Mouse (Mus musculus): Measurements from ENCODE around the gene H2afy. TPM values are rescaled to one million over a fixed set of nuclear protein-coding genes. Genes with fewer than 3 reads are reported as not detected.
A peak's percentile ranks its signal among the peaks of the same experiment; 100 is the strongest.

Gene H2afy
- 219 and 235 TPM in 2 replicates for total RNA-seq (2017)

DNA sequence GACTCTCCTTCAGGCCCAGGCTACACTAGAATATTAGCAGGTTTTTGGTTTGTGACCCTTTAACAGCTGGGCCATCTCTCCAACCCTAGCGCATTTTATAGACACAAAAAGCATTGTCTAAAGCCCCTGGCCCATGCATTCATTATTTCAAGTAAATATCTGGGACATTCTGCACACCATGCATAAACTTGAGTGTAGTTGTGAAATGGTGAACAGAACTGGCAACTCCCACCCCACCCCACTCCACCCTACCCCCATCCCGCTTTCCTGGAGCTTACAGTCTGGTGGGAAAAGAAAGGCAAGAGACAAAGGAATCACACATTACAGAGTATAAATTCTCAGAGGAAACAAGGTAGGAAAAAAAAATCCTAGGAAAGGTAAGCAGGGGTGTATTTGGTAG is at the start of gene H2afy:
H2afy (minus strand) TSS at position 162 of the 400 bp plus-strand sequence.
- no peak for ATAC-seq (ENCODE audit: extremely low read depth, insufficient number of reproducible peaks, low FRiP score, poor library complexity, severe bottlenecking)

DNA sequence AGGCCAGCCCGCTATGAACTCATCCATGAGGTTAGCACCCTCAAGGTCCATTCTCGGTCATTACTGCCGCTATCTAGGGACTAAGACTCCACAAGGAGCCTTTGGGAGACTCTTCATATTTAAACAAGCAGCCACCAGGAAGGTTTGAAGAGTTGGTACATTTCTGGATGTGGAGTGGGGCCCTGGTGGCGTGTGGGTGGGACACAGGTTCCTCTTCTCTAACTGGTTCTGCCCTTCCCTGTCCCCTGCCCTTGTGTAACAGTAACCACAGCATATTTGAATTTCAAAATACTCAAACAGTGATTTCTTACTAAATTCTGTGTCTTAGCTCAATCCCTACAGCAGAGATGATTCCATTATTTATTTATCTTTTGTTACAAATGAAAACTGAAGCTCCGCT is 47.5 kb upstream of the H2afy start:
- no peak for ATAC-seq (ENCODE audit: extremely low read depth, insufficient number of reproducible peaks, low FRiP score, poor library complexity, severe bottlenecking)

DNA sequence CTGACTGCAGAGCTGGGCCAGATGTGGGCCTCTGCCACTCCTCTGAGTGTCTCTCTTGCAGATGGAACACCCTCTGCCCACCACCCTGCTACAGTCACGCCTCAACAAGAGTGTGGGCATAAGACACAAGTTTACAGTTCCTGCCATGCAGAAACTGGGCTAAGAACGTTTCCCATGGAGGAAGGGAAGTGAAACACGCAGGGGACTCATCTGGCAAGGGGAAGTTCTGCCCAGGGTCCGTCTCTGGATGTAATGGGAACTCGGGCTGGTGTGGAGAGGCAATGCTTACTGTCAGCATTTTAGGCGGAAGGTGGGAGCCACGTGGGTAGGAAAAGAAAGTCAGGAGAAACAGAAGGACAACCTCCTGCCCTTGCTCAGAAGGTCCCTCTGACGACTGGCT is 45.3 kb upstream of the H2afy start:
- no peak for ATAC-seq (ENCODE audit: extremely low read depth, insufficient number of reproducible peaks, low FRiP score, poor library complexity, severe bottlenecking)

DNA sequence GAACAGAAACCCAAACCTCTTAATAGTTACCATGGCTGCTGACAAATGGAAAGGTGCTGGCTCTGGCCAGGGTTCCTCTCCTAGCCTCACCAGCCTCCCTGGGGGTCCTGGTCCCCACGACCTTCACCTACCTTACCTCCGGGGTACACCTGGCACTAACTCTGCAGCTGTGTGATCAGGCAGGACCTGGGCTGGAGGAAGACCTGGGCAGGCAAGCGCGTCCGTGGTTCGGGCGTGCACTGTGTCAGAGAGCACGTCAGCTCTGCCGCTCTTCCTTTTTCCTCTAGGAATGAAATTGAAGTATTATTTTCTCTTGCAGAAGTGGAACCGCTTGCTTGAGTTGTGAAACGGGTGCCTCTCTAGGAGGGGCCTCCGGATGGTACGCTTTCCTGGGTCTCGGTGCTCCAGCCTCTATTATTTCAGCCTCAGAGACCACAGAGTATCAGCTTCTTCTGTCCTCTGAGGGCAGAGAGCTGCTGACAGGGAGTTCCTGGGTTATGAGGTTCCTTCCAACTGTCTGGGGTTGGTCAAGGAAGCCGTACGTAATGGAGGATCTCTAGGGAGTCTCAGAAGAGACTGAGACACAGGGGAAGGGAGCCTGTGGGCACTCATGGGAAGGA is 42.4 kb upstream of the H2afy start, which contains the start of gene Tifab:
Tifab (minus strand) TSS at position 470 of the 620 bp plus-strand sequence.
- no peak for ATAC-seq (ENCODE audit: extremely low read depth, insufficient number of reproducible peaks, low FRiP score, poor library complexity, severe bottlenecking)

DNA sequence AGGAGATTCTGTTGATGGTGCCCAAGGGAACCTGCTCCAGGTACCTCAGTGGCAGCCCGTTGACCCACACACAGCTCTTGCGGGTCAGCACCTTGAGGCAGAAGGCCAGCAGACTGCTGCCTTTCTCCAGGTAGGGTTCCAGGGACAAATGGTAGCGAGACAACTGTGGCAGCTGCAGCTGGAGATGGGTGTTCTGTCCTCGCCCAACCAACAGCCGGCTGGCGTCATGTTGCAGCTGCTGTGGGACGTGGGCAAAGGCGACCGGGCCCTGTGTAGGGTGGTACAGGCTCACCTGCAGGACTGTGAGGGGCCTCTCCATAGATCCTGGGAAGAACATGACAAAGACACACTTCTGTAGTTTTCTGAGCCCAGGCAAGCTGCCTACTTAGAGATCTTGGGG is 40.1 kb upstream of the H2afy start:
- no peak for ATAC-seq (ENCODE audit: extremely low read depth, insufficient number of reproducible peaks, low FRiP score, poor library complexity, severe bottlenecking)

DNA sequence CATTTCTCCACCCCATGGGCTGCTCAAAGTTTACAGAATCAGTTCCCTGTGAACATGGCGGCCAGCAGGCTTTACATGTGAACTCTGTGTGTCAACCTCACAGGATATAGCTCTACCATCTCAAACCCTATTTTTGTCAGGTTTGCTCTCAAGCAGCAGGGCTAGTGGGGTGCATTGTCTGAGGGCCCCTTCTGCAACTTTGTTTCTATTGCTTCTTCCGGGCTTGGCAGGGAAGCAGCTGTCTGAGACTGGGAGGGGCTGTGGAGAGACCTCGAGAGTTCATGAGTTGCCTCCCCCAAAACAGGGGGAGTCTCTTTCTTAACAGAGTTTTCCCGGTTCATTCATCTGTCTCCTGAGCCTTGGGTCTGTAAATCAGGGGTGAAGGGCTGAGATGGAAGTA is 39.7 kb upstream of the H2afy start:
- no peak for ATAC-seq (ENCODE audit: extremely low read depth, insufficient number of reproducible peaks, low FRiP score, poor library complexity, severe bottlenecking)

DNA sequence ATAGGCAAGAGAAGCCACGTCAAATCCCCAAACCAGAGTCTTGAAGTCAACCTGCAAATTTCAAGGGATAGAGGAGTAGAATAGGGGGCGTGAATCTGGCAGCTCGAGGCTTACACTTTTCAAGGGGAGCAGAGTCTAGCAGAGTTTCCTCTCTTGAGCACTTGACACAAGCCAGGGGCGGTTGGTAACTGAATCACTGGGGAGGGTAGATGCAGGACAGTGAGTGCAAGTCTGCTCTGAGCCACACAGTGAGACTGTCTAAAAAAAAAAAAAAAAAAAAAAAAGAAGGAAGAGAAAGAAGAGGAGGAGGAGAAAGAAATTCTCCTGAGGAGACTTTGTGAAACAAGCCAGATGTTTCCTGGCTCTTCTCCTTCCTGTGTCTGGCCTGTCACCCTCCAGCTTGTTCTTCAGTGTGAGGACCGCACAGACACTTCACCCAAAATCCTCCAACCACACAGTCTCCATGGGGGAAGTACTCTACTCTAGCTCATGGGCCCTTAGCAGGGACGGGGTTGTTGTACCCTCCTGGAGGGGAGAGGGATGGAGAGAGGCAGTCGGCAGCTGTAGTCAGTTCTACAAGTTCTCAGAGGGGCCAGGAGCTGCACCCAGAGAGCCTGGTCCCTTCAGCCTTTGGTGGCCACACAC is 36.9 kb upstream of the H2afy start:
- no peak for ATAC-seq (ENCODE audit: extremely low read depth, insufficient number of reproducible peaks, low FRiP score, poor library complexity, severe bottlenecking)

DNA sequence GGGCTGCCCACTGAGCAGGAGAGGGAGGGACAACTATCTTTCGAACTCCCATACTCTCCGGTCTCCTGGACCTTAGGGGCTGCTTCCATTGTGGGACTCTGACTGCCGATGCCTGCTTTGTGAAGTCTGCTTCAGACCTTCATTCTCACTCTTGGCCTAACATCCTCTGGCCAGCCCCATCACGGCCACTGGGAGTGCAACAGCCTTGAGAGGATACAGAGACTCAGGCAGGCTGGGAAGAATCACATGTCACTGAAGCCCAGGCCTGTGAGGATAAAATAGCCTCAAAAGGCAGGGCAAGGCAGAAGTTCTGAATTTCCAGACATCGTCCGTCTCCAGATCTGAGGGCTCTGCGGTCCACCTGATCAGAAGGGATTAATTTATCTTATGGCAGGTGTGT is 35.9 kb upstream of the H2afy start:
- no peak for ATAC-seq (ENCODE audit: extremely low read depth, insufficient number of reproducible peaks, low FRiP score, poor library complexity, severe bottlenecking)

DNA sequence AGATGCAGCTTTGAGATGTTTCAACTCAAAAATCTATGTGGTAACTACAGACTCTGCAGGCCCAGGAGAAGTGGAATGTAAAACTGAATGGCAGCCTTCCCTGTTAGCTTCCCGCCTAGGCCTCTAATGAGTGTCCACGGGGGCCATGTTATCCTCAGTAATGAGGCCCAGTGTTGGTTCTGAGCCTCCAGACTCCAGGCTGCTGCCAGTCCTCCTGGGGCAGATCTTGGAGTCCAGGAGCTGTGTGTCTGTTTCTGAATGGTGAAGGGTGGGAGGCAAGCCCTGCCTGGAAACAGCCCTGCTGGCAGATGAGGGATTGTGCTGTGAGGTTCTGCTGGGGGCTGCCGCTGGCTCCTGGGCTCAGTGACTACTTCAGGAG is 32.2 kb upstream of the H2afy start:
- no peak for ATAC-seq (ENCODE audit: extremely low read depth, insufficient number of reproducible peaks, low FRiP score, poor library complexity, severe bottlenecking)

DNA sequence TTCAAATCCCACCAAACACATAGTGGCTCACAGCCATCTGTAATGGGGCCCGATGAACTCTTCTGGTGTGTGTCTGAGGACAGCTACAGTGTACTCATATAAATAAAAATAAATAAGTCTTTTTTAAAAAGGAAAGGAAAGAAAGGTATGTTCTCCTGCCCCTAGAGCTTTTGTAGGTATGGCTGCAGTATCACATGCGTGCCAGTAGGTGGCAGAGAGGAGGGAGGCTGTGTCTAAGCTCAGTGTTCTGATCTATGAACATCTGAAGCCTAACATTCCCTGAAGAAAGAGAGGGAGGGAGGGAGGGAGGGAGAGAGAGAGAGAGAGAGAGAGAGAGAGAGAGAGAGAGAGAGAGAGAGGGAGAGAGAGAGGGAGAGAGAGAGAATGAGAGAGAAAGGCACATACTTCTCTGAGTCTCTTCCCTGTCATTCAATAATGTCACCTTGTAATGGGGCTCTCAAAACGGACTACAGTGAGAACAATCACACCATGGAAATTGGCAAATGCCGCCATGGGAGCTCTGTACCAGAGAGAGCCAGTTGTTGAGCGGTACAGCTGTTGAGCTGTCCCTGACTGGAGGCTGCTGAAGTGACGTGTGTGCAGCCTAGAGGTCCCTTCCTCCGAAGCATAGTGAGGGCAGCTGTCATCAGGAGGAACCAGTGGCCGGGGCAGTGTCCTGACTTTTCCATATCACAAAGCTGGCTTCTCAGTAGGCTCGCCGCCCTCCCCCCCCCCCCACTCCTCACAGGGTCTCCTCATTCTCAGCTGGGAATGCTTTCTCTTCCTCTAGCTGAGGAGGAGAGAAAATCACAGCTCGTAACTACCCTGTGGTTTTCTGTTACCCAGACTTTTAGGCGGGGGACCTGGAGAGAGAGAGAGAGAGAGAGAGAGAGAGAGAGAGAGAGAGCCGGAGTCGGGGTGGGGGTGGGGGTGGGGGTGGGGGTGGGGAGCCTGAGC is 31.6 kb upstream of the H2afy start:
- peak; percentile 55; the same call in 1 of the 2 replicates for ATAC-seq (ENCODE audit: extremely low read depth, insufficient number of reproducible peaks, low FRiP score, poor library complexity, severe bottlenecking)

DNA sequence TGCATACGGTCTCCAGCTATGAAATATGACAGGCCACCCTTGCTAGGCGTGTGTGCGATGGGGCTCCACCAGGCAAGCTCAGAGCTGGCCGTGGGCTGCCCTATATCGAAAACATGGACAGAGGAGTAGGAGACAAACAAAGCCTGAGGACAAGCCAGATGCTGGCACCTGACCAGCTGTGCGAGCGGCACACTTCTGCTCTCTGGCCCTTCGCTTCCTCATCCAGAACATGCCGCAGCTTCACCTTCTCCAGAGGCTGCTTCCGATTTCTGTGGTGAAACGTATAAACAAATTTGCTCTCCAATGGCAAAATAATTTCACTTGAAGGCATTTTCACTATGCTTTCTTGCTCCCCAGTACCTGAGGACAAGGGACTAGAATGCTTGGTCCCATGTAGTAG is 29.4 kb upstream of the H2afy start:
- ATAC-seq (ENCODE audit: extremely low read depth, insufficient number of reproducible peaks, low FRiP score, poor library complexity, severe bottlenecking): no peak

DNA sequence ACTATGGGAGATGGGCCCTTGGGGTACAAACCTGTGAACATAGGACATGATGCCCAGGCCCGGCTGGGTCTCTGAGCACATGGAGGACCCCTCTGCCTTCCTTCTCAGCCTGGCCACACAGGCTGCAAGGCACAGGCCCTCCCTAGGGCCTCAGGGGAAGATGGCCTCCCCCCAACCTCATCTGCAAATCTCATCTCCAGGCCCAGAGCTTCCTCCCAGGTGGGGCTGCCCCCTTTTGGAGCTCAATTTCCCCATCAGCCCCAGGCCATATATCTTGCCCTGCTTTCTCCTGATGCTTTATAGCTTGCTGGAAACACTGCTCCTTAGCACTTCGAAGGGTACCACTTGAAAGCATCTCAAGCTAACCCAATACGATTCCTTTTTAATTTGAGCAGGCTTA is 28.2 kb upstream of the H2afy start:
- ATAC-seq (ENCODE audit: extremely low read depth, insufficient number of reproducible peaks, low FRiP score, poor library complexity, severe bottlenecking): no peak

DNA sequence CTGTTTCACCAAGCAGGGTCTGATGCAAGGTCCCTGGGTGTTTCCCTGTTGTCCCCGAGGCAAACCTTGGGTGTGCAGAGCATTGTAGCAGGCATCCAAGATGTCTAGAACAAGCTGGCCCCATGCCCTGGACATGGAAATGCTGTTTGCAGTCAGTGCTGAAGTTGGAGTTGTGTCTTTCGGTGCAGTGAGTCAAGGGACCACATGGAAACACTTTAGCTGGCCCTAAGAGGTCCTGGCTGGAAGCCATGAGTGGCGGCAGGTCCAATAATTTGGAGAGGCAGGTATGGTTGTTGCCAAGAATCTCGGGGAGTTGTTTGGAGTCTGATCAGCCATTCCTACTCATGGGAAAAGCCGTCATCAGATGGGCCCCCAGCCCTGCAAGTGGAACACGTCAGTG is 27.6 kb upstream of the H2afy start:
- no peak for ATAC-seq (ENCODE audit: extremely low read depth, insufficient number of reproducible peaks, low FRiP score, poor library complexity, severe bottlenecking)

DNA sequence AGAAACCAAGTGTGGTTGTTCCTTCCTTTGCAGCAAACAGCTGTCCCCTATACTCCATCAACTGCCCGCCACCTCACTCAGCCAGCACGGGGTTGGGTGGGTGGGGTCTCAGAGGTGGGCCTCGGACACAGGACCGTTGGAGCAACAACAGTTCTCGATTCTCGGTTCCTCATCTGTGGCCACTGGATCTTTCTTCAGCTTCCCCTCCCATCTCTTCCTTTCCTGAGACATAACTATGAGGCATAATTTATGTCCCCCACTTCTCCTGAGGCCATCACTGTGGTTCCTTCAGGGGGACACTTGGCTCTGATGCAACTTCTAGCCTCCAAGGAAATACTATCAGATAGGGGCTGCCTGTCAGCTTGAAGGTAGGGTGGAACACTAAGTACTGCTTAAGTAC is 26.7 kb upstream of the H2afy start:
- ATAC-seq (ENCODE audit: extremely low read depth, insufficient number of reproducible peaks, low FRiP score, poor library complexity, severe bottlenecking): no peak

DNA sequence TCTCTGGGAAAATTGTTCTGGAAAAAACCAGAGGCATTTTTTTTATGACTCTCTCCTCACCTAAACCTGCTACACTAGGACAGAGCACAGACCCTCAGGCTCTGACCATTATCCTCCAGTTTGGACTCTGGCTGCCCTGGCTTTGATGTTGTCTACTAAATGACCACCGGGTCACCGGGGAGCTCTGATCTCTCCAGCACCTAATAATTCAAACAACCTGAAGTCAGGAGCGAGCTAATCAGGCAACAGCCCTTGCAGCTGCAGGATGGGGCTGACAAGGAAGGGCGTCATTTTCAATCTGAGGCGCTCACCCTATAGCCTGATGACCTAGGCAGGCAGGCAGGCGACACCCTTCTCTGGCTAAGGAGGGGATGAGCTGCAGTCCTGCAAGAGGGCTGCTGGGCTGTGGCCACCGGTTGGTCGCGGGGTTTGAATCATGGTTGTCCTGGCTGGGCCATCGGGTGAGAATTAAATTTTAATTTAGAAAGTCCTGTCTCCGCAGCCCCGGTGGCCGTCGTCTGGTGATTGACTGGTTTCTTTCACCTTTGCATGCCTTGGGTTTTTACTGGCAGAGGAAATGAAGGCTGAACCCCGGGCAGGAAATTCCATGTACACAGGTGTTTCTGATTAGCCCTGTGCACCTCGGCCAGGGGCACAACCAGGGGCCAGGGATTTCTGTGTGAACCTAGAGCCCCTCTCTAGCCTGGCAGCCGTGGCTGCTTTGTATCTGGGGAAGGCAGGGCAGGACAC is 23.6 kb upstream of the H2afy start:
- no peak for ATAC-seq (ENCODE audit: extremely low read depth, insufficient number of reproducible peaks, low FRiP score, poor library complexity, severe bottlenecking)

DNA sequence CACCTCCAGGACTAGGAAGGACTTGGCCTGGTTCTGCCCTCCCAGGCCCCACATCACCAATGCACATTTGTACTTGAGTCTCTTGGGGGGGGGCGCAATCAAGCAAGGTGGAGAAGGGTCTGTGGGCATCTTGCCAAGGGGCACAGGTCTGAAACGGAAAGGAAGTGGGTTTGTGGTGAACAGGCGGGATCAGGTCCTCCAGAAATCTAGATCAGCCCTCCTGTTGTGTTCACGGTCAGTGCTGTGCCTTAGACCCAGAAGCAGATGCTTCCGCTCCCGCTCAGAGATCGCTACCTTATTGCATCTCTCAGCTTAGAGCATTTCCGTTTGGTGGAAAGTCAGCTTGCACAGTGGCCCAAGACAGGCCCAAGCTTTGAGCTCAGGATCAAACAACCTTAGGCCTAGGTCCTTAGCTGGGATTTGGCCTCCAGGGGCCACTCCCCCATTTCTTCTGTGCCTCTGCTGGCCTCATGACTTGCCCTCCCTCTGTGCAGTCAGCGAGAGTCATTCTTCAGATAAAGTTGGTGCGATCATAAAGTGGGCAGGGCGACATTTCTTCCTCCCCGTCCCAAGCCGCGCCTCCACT is 22.9 kb upstream of the H2afy start:
- ATAC-seq (ENCODE audit: extremely low read depth, insufficient number of reproducible peaks, low FRiP score, poor library complexity, severe bottlenecking): peak; percentile 42; the same call in 1 of the 2 replicates

DNA sequence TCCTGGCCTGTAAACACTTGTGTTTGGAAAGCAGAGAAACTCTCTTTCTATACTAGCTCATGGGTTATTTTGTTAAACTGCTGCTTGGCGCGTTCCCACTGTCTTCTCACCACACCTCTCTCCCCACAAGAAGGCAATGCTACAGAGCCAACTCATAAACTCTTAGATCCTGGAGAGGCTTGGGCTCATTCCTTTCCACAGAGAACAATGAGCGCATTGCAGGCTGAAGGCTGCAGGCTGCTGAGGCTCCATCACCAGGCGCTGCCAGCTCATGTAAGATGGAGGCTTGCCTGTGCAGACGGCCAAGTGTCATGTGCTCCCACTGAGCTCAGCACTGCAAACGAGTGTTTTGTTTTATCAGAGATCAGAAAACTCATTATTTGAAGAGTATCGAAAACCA is 19.5 kb upstream of the H2afy start:
- ATAC-seq (ENCODE audit: extremely low read depth, insufficient number of reproducible peaks, low FRiP score, poor library complexity, severe bottlenecking): no peak

DNA sequence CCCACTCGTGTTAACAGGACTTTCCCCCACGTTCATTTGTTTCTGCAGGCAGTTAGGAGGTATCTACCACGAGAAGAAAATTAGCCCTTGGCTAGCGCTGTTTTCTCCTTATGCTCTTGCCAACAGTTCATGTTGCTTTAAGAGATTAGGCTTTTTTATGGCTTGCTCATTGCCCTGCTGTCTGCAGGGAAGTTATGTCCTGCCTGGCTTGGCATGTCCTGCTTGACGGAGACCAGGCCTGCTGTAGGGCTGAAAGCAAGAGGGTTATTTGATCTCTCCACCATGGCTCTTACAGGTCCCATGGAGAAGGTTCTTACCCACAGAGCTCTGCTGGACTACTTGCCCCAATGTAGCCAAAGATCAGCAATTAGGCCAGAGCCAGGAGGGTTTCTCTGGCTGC is 18.9 kb upstream of the H2afy start:
- ATAC-seq (ENCODE audit: extremely low read depth, insufficient number of reproducible peaks, low FRiP score, poor library complexity, severe bottlenecking): no peak
